8 mouse cellular contexts compared by ENCODE assay signal in the genomic region with DNA sequence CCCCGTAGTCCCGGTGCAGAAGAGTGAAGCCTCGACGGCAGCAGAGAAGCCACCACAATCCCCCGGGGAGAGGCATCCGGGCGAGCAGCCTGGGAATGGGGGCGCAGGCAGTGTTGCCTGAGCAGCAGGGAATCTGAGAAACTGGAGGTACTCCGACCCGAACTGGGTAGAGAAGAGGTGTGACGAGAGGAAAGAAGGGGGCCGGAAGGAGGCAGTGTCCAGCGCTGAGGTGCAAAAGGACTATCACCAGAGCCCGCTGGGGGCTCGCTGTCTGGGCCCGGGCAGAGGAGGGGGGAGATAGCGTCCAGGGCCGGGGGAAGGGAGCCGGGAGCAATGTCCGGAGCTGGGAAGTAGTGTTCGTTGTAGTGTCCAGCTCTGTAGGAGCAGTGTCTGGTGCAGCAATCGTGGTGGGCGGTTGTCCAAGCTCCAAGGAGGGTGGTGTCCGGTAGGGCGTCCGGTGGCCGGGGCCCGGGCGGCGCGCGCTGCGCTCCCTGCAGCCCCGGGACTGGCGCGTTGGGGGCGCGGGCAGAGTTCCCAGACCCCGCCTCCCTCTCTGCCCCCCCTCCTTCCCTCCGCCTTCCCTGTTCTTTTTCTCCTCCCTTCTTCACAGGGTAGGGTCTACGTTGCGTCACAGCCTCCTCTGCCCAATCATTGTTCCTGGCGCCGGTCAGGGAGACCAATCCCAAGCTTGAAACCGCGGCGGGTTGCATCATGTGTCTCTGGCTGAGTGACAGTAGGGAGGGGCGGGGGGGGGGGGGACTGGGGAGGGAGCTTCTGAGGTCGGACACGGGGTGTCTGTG. TPM values are rescaled to one million over a fixed set of nuclear protein-coding genes. Genes with fewer than 3 reads are reported as not detected.
DNase-seq lines count a peak whose midpoint lies in the region; ATAC-seq lines count a peak whose summit lies in the region.

TSS of gene Plekhh3 (minus strand) at position 541 of the 800 bp plus-strand sequence.

- H3K4me2 ChIP-seq in hindbrain, embryonic 12.5 days (replicated peaks), result peak within 1 kb of the TSS; percentile 93

- H3K27me3 ChIP-seq in hindbrain, embryonic 12.5 days, result peaks cover 73% of the 10 kb centered on the region

- WGBS in hindbrain, embryonic 12.5 days, result 2% methylated on average over 49 of the region's 50 CpGs

- no peaks in the 10 kb centered on the region for H3K9me3 ChIP-seq in hindbrain, embryonic 12.5 days (replicated peaks)

- peak within 1 kb of the TSS; percentile 82 for H3K9ac ChIP-seq in hindbrain, embryonic 12.5 days

- peak within 1 kb of the TSS; percentile 73 for H3K4me3 ChIP-seq in hindbrain, embryonic 12.5 days

- peak; percentile 96 for ATAC-seq in hindbrain, embryonic 12.5 days (ENCODE audit: low FRiP score)

- DNase-seq in MN1 (ENCODE audit: low spot score), result peak; percentile 96
- peak; percentile 92 for DNase-seq in cerebellum, adult 8-10 months
- peak; percentile 95 for DNase-seq in frontal cortex, postnatal 10 days (ENCODE audit: low spot score in 2 of 2)
- peak; percentile 90 to 98 for DNase-seq in layer of hippocampus, postnatal 14 days (ENCODE audit: low spot score in 2 of 2)
- peak; percentile 95 for DNase-seq in lung, postnatal 14 days
- peak; percentile 95 for DNase-seq in retina, adult 2 months (ENCODE audit: low read depth, low spot score)
- peak; percentile 86 for DNase-seq in urinary bladder, adult 2 months (ENCODE audit: low spot score)

- H3K27ac ChIP-seq in hindbrain, embryonic 12.5 days, result peak within 1 kb of the TSS; percentile 76

- 0 out of 2 replicates have a peak, but pooled peaks cover 7% of the 10 kb centered on the region for H3K36me3 ChIP-seq in hindbrain, embryonic 12.5 days

- H3K4me1 ChIP-seq in hindbrain, embryonic 12.5 days, result peaks cover 50% of the 10 kb centered on the region

RNA-seq across cellular contexts. Expression of gene Plekhh3, which starts in this region (rescaled TPM):
- polyA plus RNA-seq in hindbrain, embryonic 12.5 days (2016; fragmentation: Nextera tagmentation; extraction: Ambion mirVana), result 14.3 and 15.4 TPM in 2 replicates
- 10 to 100 TPM; 14.2 to 16.1 TPM for total RNA-seq in layer of hippocampus, postnatal 14 days (2021)
- 33.9 and 35.6 TPM in 2 replicates for polyA plus RNA-seq in urinary bladder, adult 2 months (2012; rRNA removed)

Comparison
In these comparisons a context has a peak if more than half of its experiments do, and no peak if none do; other contexts are left out.
1. Peak in every context shown above with its lines: DNase-seq, ATAC-seq, H3K4me3 ChIP-seq and H3K27ac ChIP-seq.